Mouse (Mus musculus) forebrain, embryonic 13.5 days (tissue): ENCODE results near the gene Lrmda. TPM values are rescaled to one million over a fixed set of nuclear protein-coding genes. Genes with fewer than 3 reads are reported as not detected.
A peak's percentile ranks its signal among the peaks of the same experiment; 100 is the strongest.

ENCODE experiments used
- ATAC-seq: fragments of 200-750 bp; cut with Nextera tagmentation; 2 replicates; pipeline ENCODE4 v1.8.0; 2017
- H3K27ac ChIP-seq: fragments of 300-500 bp; sonication (generic); 2 replicates; pipeline ENCODE4 v1.5.1; 2015; ENCODE audit warnings: inconsistent platforms, mild to moderate bottlenecking, moderate library complexity
- H3K27me3 ChIP-seq: fragments of 300-500 bp; sonication (generic); 2 replicates; pipeline ENCODE4 v1.6.1; 2015; ENCODE audit warnings: mild to moderate bottlenecking, inconsistent platforms
- H3K36me3 ChIP-seq: fragments of 300-500 bp; sonication (generic); 2 replicates; pipeline ENCODE4 v1.6.1; 2015; ENCODE audit warnings: mild to moderate bottlenecking, inconsistent platforms; ENCODE audit not compliant: poor library complexity, severe bottlenecking
- H3K4me1 ChIP-seq: fragments of 300-500 bp; sonication (generic); 2 replicates; pipeline ENCODE4 v1.6.1; 2015; ENCODE audit warnings: inconsistent platforms
- H3K4me2 ChIP-seq: fragments of 300-500 bp; sonication (generic); 2 replicates; pipeline ENCODE4 v1.6.1; 2015; ENCODE audit warnings: inconsistent platforms, mild to moderate bottlenecking, moderate library complexity
- H3K4me3 ChIP-seq: fragments of 300-500 bp; sonication (generic); 2 replicates; pipeline ENCODE4 v1.5.1; 2015; ENCODE audit warnings: mild to moderate bottlenecking, inconsistent platforms
- H3K9ac ChIP-seq: fragments of 300-500 bp; sonication (generic); 2 replicates; pipeline ENCODE4 v1.6.1; 2015; ENCODE audit warnings: mild to moderate bottlenecking, inconsistent platforms
- H3K9me3 ChIP-seq: fragments of 300-500 bp; sonication (generic); replicated peaks from 2 replicates; pipeline ENCODE4 v1.6.1; 2016; ENCODE audit warnings: inconsistent platforms
- WGBS: fragments of 180-500 bp; shearing (Covaris S2); methylation state at CpG from one replicate; pipeline ENCODE4 v1.1.7; 2015; 5-methylcytosine and 5-hydroxymethylcytosine counted together
- polyA plus RNA-seq: library from polyadenylated mRNA; unstranded; fragments of >200 nt; fragmentation: Nextera tagmentation; extraction: Ambion mirVana; gene quantifications from 2 replicates; pipeline ENCODE4 v1.2.1, GENCODE M21; 2015

The Lrmda gene
- polyA plus RNA-seq, 1 experiment from 2014 or later, result not detected

DNA sequence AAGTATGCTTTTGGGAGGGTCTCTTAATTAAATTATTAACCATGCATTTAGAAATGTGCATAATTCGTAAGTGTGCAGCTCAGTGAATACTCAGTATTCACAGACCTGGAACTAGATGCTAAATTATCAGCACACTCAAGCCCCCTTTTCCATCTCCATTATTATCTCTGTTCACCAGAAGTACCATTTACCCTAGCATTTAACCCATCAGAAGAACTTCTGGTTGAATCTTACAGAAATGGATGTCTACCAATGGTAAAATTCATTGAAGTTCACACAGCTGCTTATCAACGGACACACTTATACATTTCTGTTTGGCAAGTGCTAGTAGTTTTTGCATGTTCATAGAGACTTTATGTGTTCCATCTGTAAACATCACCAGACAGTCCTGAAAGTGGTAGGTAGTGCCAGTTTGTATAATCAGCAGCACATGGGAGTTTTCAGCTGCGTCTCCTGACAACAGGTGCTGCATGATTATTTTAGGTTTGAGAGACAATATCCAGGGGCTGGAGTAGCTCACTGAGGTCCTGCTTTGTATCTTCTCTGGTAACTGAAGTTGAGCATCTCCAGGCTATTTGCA, 968.7 kb downstream of the Lrmda start:
- Histone ChIP-seq H3K4me2 (no peak overlapping the region), H3K27me3 (no peaks in the 10 kb centered on the region), H3K4me1 (no peaks in the 10 kb centered on the region), H3K9ac (no peak overlapping the region), H3K9me3 (no peaks in the 10 kb centered on the region), H3K27ac (no peak overlapping the region), H3K4me3 (no peak overlapping the region), H3K36me3 (no peaks in the 10 kb centered on the region)
- ATAC-seq, result no peak
- WGBS, result 96% methylated on average over 3 of the region's 3 CpGs

DNA sequence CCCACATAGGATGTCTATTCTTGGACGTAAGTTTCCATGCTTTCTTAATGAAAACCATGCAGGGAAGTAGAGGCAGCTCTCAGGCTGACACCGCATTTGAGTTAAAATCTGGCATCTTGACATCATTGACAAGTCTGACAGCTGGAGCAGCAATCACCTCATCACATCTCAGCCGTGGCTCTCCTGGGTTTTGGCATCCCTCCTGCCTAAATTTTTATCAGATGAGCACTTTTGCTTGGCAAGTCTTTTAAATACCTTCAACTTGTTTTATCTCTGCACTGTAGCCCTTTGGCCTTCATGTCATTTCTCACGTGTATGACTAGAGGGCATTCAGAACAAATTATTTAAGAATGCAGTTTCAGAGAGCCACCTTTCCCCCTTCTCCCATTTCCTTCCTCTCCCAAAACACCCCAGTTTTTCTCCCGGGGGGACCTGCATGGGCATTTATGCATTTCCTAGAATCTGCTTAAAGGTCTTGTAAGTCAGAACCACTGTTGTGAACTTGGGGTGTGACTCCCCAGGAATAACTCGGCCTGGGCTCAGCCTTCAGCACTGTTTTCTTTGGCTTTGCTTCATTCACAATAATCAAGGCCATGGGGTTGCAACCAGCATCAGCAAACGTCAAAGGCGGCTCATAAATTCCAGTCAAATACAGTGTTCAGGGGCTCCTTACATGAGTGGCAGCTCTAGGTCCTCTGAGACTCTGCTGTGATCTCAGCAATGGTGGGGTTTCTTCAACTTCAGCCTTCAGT, 975.8 kb downstream of the Lrmda start:
- no peak for ATAC-seq
- Histone ChIP-seq H3K27me3 (no peaks in the 10 kb centered on the region), H3K9ac (no peak overlapping the region), H3K4me1 (no peaks in the 10 kb centered on the region), H3K27ac (no peak overlapping the region), H3K4me2 (no peak overlapping the region), H3K9me3 (no peaks in the 10 kb centered on the region), H3K36me3 (no peaks in the 10 kb centered on the region), H3K4me3 (no peak overlapping the region)
- WGBS, result 85% methylated on average over 8 of the region's 8 CpGs

DNA sequence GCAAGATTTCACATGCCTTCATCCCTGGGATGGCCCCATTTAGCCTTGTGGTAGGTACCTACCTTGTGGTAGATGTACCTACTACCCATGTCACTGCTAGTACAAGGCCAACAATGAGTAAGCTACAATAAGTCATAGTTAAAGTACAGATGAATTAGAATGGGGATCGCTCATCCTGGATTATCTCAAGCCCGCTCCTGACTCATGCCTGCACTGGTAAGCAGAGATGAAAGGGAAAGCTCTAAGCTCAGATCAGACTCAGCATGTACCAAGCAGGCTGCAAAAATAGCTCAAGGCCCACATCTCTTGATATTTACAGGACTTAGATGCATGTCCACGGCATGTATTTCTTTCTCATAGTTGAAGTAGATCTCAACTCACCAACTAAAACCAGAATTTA, 979.4 kb downstream of the Lrmda start:
- 93% methylated on average over 3 of the region's 3 CpGs for WGBS

DNA sequence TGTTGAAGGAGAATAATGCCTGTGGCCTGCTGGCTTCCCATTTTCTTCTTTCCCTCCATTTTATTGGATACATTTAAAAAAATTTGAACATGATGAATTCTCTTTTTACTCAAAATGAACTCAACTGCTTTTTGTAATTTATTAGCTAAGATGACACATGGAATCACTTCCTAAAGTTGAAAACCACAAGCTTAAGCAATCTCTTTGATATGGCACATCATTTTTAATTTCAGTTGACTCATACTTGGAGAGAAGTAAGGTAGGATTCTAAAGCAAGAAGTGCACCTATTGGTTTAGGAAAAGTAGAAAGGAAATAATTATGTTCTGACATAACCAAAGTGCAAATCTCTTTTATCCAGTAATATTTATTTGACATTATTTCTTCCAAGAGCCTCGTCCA, 992.5 kb downstream of the Lrmda start:
- 90% methylated on average over 1 of the region's 1 CpGs for WGBS

More for the DNA sequence above, 979.4 kb downstream of the Lrmda start:
- Histone ChIP-seq H3K4me1 (no peaks in the 10 kb centered on the region), H3K9me3 (no peaks in the 10 kb centered on the region), H3K36me3 (no peaks in the 10 kb centered on the region), H3K27me3 (no peaks in the 10 kb centered on the region), H3K9ac (no peak overlapping the region), H3K4me2 (no peak overlapping the region), H3K4me3 (no peak overlapping the region), H3K27ac (no peak overlapping the region)
- no peak for ATAC-seq

DNA sequence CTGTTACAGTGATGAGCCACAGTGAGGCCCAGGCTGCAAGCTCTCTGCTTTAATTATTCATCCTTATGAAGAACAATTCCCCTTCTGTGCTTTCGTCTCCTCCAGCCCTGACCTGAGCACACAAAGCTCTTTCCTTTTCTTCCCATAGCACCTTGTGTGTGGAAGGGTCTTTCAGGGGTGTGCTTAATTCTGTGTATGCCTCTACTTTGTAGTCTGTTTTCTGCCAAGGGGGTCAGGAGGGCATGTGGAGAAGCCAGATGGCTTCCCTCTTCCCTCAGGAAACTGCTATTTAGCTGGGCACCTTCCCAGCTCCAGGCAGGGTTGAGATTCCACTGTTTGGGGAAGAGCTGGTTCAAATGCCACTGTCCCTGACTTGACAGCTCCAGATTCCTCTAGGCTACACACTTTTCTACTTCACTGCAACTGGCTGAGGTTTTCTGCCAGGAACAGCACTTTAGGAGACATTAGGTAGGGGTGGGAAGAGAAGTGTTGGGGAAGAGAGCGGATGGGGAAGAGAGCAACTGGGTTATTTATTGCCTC, 995.3 kb downstream of the Lrmda start:
- H3K4me3 ChIP-seq, result no peak overlapping the region
- peaks cover 20% of the 10 kb centered on the region for H3K4me1 ChIP-seq
- H3K4me2 ChIP-seq, result no peak overlapping the region
- 43% methylated on average over 2 of the region's 2 CpGs for WGBS
- no peaks in the 10 kb centered on the region for H3K36me3 ChIP-seq
- H3K27ac ChIP-seq, result no peak overlapping the region; the same call in 1 of the 2 replicates
- no peaks in the 10 kb centered on the region for H3K27me3 ChIP-seq
- H3K9me3 ChIP-seq, result no peaks in the 10 kb centered on the region
- peak; percentile 41; the same call in 1 of the 2 replicates for ATAC-seq
- no peak overlapping the region for H3K9ac ChIP-seq

More for the DNA sequence above, 992.5 kb downstream of the Lrmda start:
- Histone ChIP-seq H3K9me3 (no peaks in the 10 kb centered on the region), H3K27ac (no peak overlapping the region), H3K36me3 (no peaks in the 10 kb centered on the region), H3K4me2 (no peak overlapping the region), H3K4me3 (no peak overlapping the region), H3K9ac (no peak overlapping the region), H3K4me1 (peaks cover 20% of the 10 kb centered on the region), H3K27me3 (no peaks in the 10 kb centered on the region)
- ATAC-seq, result no peak

DNA sequence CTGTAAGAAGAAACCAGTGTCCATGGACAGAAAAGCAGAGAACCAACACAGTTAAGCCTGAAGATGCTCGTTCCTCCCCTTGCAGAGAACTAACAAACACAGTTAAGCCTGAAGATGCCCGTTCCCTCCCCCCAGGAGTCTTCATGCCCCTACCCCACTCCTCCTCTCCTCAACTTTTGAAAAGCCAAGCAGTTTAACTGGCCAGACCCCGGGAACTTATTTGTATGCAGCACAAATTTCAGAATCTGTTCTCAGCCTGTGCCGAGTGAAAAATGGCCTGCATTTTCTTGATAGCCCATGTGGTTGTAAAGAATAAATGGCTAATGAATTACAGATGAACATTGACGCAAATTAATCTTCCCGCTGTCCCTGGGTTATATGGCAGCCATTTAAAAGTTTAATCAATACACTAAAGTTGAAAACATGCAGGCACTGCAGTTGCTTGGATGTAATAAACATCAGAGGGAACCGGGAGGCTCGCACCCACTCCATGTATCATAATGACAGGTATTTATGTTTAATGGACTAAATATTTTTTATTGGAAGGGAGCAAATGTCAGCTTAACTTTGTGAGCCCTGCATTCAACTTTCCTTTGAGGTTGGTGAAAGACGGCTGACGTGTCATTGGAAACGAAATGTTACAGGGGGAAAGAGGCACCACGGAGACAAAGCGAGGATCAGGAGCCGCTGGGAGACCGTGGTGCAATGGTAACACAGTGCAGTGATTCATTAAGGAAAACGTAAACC, 996.0 kb downstream of the Lrmda start:
- Histone ChIP-seq H3K36me3 (no peaks in the 10 kb centered on the region), H3K4me3 (no peak overlapping the region), H3K4me1 (peaks cover 20% of the 10 kb centered on the region), H3K27ac (no peak overlapping the region), H3K9me3 (no peaks in the 10 kb centered on the region), H3K9ac (no peak overlapping the region), H3K4me2 (peak overlapping the region; percentile 27), H3K27me3 (no peaks in the 10 kb centered on the region)
- 27% methylated on average over 16 of the region's 16 CpGs for WGBS
- no peak for ATAC-seq

DNA sequence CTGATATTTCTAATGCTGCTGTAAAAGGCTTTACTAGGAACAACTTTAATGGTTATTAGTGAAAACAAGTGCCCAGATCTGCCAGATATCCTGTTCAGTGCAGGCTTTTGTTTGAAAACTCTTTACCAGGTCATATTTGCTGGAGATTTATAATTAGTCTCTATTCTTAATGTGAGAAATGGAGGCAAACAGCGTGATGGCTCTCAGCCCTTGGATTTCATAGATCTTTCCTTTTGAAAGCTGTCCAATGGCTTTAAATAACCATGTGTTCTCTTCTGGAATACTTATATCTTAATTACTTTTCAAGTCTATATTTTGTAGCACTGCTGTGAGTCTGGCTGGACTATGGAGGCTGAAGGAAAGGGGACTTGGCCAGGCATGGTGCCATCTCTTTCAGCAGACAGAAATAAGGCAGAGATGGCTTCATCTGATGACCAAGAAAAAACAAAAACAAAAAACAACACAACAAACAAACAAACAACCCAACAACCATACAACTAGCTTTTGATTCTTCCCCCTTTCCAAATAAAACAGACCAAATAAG, 996.6 kb downstream of the Lrmda start:
- WGBS, result 33% methylated on average over 1 of the region's 1 CpGs
- H3K4me1 ChIP-seq, result peaks cover 20% of the 10 kb centered on the region
- ATAC-seq, result no peak
- H3K4me3 ChIP-seq, result no peak overlapping the region
- H3K9me3 ChIP-seq, result no peaks in the 10 kb centered on the region
- H3K4me2 ChIP-seq, result peak overlapping the region; percentile 27
- no peaks in the 10 kb centered on the region for H3K36me3 ChIP-seq
- H3K9ac ChIP-seq, result no peak overlapping the region
- H3K27me3 ChIP-seq, result no peaks in the 10 kb centered on the region
- no peak overlapping the region for H3K27ac ChIP-seq

DNA sequence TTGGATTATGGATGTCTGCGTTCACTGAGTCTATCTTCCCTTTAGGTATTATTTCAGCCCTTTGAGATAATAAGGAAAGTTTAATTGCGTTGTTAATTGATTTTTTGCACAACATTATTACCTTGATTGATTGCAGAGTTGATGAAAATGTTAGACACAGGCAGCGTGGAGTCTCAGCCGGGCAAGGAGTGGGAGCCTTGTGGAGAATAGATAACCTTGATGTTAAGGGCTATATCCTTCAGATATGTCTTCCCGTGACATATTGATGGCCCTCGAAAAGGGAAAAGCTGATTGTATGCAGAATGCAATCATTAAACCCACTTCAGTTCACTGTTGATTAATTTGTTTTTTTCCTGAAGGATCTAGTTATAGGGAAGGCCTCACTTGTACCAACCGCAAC, 1021.5 kb downstream of the Lrmda start:
- no peaks in the 10 kb centered on the region for H3K9me3 ChIP-seq
- no peak overlapping the region for H3K27ac ChIP-seq
- H3K27me3 ChIP-seq, result no peaks in the 10 kb centered on the region
- no peaks in the 10 kb centered on the region for H3K36me3 ChIP-seq
- no peak overlapping the region for H3K9ac ChIP-seq
- WGBS, result 90% methylated on average over 7 of the region's 7 CpGs
- no peaks in the 10 kb centered on the region for H3K4me1 ChIP-seq
- H3K4me3 ChIP-seq, result no peak overlapping the region
- no peak overlapping the region for H3K4me2 ChIP-seq
- no peak for ATAC-seq

DNA sequence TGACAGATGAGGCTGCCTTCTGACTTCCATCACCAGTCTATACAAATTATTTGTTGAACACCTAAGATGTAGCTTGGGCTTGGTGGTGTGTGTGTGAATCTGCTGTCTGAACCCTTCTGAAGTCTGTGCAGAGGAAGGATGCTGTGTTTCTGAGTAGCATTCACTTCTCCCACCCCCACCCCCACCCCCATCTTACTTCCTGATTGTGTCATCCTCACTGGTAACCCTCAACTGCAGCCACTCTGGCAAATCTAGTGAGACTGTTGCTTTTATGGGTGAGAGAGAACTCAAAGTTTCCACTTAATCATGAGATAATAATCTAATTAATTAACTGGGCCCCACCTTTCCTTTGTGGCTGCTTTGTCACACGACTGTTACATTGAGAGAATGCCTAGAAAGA, 1025.8 kb downstream of the Lrmda start:
- Histone ChIP-seq H3K9ac (no peak overlapping the region), H3K4me3 (no peak overlapping the region), H3K4me1 (no peaks in the 10 kb centered on the region), H3K27ac (no peak overlapping the region), H3K4me2 (no peak overlapping the region), H3K36me3 (no peaks in the 10 kb centered on the region), H3K27me3 (peaks cover 11% of the 10 kb centered on the region), H3K9me3 (no peaks in the 10 kb centered on the region)
- WGBS, result 22% methylated on average over 1 of the region's 1 CpGs
- ATAC-seq, result no peak

DNA sequence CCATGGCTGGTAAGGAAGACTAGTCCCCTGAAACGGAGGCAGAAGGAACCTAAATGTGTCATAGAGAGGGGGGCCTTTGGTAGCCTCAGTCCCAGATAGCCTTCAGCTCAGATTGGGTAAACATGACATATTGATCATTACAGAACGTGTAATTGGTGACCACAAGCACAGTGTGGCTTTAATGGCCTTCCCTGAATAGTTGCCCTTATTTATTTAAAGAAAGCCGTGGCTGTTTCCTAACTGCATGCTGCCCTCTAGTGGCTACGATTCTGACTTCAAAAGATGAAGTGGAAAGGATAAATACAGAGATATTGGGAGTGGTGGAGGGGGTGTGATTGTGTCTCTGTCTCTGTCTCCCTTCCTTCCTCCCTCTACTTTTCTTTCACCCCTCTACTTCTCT, 1026.8 kb downstream of the Lrmda start:
- 16% methylated on average over 4 of the region's 4 CpGs for WGBS

DNA sequence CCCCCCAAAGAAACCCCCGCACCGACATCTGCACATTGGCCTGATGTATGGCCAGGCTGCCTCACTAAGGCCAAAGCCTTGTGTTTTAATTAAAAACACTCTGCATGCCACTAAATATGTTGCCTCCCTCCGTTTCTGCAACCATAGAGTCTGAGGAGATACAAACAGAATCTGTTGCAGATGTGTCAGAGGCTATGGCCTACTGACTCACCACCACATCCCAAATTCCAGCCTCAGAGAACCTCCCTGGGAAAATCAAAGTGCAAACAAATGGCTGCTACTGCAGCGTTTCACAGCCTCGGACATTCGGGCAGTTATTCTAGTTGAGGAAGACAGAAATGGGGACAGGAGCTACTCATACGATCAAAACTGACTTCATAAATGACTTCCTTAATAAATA, 1031.9 kb downstream of the Lrmda start:
- Histone ChIP-seq H3K27ac (no peak overlapping the region), H3K4me1 (peaks cover 9% of the 10 kb centered on the region; the same call in 1 of the 2 replicates), H3K4me2 (no peak overlapping the region), H3K9ac (no peak overlapping the region), H3K27me3 (peaks cover 11% of the 10 kb centered on the region), H3K9me3 (no peaks in the 10 kb centered on the region), H3K36me3 (no peaks in the 10 kb centered on the region), H3K4me3 (no peak overlapping the region)
- no peak for ATAC-seq
- 92% methylated on average over 7 of the region's 7 CpGs for WGBS

More for the DNA sequence above, 1026.8 kb downstream of the Lrmda start:
- no peak overlapping the region for H3K9ac ChIP-seq
- H3K4me1 ChIP-seq, result no peaks in the 10 kb centered on the region
- no peaks in the 10 kb centered on the region for H3K9me3 ChIP-seq
- peaks cover 11% of the 10 kb centered on the region for H3K27me3 ChIP-seq
- no peak overlapping the region for H3K4me3 ChIP-seq
- no peaks in the 10 kb centered on the region for H3K36me3 ChIP-seq
- ATAC-seq, result 0 out of 2 replicates have a peak, but pooled peaks have one; percentile 21
- H3K4me2 ChIP-seq, result no peak overlapping the region
- H3K27ac ChIP-seq, result no peak overlapping the region
